Mouse (Mus musculus) embryo, embryonic 10 days (tissue): Measurements from ENCODE around the gene Fam227a.

Source experiments
- DNase-seq: peaks from one replicate; pipeline ENCODE4 v3.0.0-alpha.2; 2015; ENCODE audit warnings: low spot score

Fam227a gene

DNA sequence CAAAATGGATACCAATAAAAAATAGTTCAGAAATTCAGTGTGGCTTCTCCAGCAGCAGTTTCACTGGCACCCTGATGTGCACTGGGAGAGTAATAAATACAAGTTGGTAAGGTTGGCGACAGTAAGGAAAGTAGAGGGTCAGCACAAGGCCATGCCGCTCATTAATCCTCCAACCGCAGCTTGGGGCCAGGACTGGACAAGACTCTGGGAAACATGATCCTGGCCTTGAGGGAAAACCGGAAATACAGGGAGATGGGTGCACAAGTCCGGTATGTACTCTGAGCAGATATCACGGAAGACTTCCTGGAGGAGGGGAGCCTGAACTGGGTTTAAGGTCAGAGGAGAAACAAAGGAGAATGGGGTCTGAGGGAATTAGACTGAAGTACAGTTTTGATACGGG lies 43.3 kb downstream of the Fam227a start:
- DNase-seq = no peak

DNA sequence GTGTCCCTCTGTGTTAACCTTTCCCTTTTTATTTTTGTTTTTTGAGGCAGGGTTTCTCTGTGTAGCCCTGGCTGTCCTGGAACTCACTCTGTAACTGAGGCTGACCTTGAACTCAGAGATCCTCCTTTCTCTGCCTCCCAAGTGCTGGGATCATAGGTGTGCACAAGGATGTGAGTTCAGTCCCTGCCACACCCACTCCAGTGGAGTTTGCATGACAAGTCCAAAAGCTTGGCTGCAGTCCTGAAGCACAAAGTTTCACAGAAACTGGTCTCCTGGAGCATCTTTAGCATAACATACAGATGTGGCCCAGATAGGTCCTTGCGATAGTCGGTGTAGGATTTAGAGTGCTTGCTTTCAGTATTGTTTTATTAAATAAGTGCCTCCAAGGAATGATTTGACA lies 49.5 kb downstream of the Fam227a start:
- DNase-seq = no peak

DNA sequence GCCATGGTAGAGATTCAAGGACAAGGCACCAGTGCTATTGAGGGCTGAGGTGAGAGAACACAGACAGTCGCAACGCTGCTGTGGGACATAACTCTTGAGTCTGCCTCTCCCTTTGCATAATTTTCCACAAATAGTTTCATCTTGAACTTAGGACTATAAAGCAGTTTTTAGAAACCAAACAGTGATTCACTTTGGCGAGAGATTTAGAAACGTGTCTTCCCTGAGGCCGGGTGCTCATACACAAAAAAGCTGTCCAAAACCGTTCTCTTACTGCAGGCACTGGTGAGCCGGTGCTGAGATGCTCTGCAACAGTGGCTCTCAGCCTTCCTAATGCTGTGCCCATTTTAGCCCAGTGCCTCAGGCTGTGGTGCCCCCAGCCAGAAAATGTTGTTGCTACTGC lies 50.5 kb downstream of the Fam227a start:
- no peak for DNase-seq

DNA sequence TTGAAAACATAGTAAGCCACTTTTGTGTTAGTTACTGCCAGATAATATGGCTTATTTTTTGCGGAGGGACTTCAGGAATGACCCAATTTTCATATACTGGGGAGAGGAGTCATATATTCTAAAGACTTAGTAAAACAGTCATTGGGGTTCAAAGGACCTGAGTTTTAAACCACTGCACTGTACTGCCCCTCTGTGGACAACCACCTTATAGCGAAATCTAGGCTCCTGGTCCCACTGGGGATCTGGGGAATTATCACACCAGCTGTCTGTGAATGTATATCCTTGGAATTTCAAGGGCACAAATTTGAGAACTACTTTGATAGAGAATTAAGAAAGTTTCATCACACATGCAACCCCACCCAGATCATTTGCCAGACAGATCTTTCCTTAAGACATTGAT lies 51.0 kb downstream of the Fam227a start:
- DNase-seq = no peak

DNA sequence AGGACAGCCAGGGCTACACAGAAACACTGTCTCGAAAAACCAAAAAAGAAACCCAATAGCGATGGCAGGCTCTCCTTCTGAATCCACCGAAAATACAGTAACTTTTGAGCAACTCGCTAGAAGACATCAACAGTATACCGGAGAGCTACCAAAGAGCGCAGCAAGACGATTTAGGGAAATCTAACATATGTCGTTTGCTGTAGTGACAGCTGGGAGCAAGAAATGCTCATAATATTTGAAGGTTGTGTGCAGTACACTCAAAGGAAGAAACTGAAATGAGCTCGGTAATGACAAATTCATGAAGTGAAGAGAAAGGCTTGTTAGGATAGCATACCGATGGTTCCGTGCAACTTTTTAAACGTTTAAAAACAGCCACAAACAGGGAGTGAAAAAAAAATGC lies 52.6 kb downstream of the Fam227a start:
- DNase-seq = no peak

DNA sequence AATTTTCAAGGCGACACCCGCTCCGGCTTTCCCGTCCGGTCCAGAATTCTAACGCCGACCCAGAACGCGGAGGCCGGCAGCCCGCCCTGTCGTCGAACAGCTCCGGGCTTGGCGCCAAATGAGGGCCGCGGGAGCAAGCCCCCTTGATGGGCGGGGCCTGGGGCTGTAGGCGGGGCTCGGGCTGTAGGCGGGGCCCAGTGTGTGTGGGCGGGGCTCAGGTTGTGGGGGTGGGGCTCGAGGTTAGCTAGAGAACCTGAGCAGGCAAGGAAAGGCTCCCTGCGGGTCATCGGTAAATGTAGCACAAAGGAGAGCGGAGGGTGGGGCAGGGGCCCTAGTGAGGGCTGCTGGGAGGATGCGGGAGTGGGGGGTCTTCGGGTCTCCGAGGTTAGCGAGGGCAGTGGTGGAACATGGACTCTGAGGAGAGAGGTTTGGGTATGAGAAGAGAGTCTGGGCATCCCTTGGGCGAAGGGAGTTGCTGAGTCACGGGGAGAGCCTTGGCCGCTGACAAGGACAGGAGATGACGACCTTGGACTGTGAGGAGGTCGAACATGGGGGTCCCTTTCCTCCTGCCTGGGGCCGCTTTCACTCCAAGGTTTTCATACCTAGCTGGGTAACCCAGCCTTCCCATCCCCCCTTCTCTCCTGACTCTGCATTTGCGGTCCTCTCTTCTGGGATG lies 53.6 kb downstream of the Fam227a start, which contains the start of gene Dmc1:
Gene Dmc1 (minus strand): TSS at position 120 of the 676 bp plus-strand sequence.
- peak; percentile 29 for DNase-seq

DNA sequence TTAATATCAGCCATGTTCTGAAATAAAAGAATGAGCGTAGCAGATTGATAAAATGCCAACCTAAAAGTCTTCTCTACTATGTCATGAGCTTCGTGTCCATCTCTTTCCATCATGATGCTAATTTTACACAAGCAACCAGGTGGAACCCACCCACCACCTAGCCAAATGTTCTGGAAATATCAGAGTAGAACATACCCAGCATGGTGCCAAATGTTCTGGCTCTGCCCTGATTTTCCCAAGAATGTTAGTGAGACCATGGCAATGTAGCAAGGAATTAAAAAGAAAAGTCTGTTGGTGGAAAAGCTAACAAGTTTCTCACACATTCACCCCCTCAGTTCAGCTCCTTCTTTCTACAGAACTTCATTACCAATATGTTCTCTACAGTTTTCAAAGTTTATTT lies 58.6 kb downstream of the Fam227a start:
- DNase-seq = no peak

DNA sequence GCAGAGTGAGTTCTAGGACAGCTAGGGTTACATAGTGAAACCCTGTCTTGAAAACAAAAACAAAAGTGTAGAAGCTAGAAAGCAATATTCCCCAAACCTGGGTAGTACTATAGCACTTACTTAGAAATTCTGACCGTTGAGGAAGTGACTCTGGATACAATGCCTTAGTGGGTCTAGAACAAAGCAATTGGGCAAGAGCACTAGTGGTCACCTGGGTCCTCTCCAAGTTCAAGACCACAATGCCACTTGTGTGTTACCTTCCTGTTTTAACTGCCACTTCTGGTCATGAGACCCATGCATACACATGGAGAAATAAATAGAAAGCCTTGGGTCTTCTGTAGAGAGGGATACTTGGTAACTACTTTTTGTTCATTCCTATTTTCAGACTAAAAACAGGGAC lies 60.0 kb downstream of the Fam227a start:
- DNase-seq = no peak

DNA sequence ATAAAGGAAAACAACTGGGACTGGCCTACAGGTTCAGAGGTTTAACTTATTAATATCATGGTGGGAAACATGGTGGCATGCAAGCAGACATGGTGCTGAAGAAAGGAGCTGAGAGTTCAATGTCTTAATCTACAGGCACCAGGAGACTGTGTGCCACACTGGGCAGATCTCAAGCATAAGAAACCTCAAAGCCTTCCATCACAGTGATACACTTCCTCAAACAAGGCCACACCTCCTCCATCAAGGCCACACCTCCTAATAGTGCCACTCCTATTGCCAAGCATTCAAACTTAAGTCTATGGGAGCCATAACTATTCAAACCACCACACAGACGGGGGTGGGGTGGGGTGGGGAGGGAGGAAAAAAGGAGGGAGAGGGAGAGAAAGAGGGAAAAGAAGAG lies 77.2 kb downstream of the Fam227a start:
- no peak for DNase-seq

DNA sequence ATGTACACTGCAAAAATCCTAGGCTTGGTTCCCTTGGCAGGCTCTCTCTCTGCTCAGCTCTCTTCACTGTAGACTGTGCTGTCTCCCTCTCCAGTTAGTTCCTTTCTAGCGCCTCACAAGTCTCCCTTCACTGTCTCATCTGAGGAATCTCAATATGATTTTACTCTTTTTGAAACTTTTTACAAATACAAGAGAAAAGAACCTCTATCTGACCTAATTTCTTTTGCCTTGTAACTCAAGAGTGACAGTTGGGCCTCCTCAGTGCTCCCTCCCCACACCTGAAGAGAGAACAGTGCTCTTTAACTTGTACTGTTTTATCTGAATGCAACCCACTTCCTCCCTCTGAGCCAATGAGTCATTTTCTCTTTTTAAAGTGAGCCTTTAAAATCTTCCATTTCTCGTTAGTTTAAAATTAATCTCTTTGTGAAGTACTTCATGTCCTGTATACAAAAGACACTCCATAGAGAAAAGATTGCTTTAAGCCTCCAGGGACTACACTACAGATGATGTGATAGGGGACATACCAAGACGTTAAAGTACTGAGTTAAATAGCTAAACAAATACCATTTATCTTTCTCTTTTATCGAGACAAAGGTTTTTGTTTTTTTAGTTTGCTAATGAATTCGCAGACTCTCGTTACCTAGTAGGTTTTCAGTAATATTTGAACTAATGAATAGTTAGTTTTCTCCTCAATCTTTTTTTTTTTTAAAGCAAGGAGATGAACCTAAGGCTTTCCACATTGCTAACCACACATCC lies 80.9 kb downstream of the Fam227a start:
- DNase-seq = no peak

DNA sequence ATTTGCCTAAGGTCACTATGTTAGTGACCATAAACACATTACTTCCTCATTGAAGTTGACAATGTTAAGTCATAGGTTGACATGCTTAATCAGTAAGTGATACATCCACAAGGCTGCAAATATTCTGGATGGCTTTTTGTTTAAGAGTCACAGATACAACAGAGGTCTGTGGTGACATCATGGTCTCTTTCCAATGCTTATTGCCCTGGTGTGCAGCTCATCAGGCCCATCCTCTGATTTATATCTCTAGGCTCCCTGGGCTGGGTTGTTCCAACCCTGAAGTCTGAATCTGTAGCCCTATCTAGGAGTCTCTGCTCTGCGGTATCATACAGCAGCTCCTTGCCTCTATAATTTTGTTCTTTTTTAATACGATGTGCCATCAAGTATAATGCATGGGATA lies 81.8 kb downstream of the Fam227a start:
- DNase-seq = no peak

DNA sequence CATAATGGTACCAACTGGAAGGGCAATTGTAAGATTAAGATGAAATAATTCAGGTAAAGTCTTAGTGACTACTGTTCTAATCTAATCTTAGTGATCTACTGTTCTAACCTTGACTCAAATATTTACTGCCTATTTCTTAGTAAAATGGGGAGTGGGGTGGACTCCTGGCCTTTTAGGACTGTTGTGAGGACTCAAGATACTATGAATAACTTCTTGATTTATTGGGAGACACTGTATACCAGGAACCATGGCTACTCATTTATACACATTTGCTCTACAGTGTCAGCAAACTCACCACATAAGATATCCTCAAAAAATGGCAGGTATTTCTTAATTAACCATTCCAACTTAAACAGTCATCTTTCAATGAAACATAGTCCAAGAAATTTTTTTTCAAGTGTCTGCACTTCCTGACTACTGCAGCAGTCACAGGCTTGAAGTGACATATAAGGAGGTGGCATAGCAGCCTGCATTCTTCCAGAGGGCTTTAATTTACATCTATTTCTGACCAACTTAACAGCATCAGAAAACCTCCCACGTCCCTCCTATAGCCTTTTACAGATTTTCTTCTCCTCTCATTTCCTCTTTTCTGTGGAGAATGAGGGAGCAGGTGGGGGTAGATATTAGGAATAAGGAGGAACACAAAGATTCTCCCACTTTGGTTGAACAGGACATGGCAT lies 83.1 kb downstream of the Fam227a start:
- no peak for DNase-seq

DNA sequence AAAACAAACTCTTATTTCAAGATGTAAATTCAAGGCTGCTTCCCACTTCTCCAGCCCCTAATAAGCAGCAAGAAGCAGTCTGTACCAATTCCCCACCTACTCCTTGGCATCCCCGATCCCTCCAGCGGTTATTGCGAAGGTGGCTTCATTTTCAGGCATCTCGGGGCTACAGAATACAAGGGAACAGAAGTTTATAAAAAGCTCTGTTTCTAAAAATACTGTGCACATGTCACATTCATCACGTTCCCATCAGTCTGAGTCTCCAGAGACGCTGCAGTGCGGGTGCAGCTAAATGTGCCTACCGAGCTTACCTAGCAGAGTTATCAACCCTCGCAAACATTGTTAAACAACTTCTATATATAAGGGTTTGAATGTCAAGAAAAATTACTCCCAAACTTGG lies 96.3 kb downstream of the Fam227a start:
- DNase-seq = no peak

DNA sequence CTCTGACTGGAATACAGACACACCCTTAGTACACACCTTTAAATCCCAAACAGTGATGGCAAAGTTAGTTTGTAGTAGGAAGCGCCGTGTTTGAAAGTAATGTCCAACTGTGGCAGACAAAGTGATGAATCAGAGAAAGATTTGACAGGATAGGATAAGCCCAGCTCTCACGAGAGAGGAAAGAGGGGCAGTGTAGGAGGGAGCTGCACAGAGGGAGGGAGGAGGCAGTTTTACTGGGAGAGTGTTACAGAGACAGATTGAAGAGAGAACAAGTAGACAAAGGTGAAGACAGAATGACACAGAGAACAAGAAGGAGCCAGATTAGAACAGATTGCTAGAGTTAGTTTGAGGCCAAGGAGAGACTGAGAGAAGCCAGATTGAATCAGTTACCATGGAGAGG lies 99.1 kb downstream of the Fam227a start:
- DNase-seq = no peak
